Mouse (Mus musculus) CH12.LX (cell line): ENCODE measurements around the gene Ttyh3.

Experiments
- CHD2 ChIP-seq: IDR thresholded peaks from 2 replicates; pipeline ENCODE4 v1.6.1; 2011; ENCODE audit warnings: low read length, improper control_type of control experiment
- SIN3A ChIP-seq: IDR thresholded peaks from 2 replicates; pipeline ENCODE4 v1.6.1; 2012; ENCODE audit warnings: low read length, improper control_type of control experiment, inconsistent platforms
- ZKSCAN1 ChIP-seq: IDR thresholded peaks from 2 replicates; pipeline ENCODE4 v1.6.1; 2012; ENCODE audit warnings: low read depth, inconsistent platforms, low read length, improper control_type of control experiment, borderline replicate concordance

GRCm38 (mm10) chr5:140639312-140639711 lies 9.5 kb downstream of the Ttyh3 start:
- TF ChIP-seq SIN3A: no peak
- no peak for TF ChIP-seq CHD2
- TF ChIP-seq ZKSCAN1: no peak
